Mouse (Mus musculus) left cerebral cortex, adult 2 months (tissue): ENCODE results near the gene 2410002F23Rik. TPM values are rescaled to one million over a fixed set of nuclear protein-coding genes. Genes with fewer than 3 reads are reported as not detected.
A peak's percentile ranks its signal among the peaks of the same experiment; 100 is the strongest.
"Not testable (repeated sequence)": the region's sequence is repeated elsewhere in the genome, so short reads cannot be mapped to it uniquely, and the experiment has no call there.

ENCODE experiments used
- DNase-seq, 2 experiments: peaks; one replicate each; pipeline ENCODE4 v3.0.0; 2021 to 2022; ENCODE audit warnings: low spot score in 2 of 2, mixed read lengths in 1 of 2; ENCODE audit errors: extremely low spot score in 1 of 2
- H3K27ac ChIP-seq: fragments of 200-600 bp; 2 replicates; pipeline ENCODE4 v1.8.1; 2022
- H3K4me3 ChIP-seq: fragments of 200-600 bp; 2 replicates; pipeline ENCODE4 v1.8.1; 2022
- CTCF ChIP-seq: fragments of 200-600 bp; IDR thresholded peaks from 2 replicates; pipeline ENCODE4 v1.8.1; 2022; ENCODE audit warnings: antibody characterized with exemption, mild to moderate bottlenecking, moderate library complexity
- intact Hi-C: fragments of 180-260 bp; cut with DNase I; formaldehyde crosslinking; loops from one replicate; pipeline ENCODE4 v1.15.1; 2025
- long read RNA-seq, 2 experiments: library from polyadenylated mRNA; stranded (forward); transcript quantifications; one replicate each; pipeline ENCODE4 v2.0.0; 2021; ENCODE audit warnings: borderline mapping rate in 2 of 2
- total RNA-seq, 2 experiments: library from RNA; stranded (reverse); gene quantifications; 2 replicates each; pipeline ENCODE4 v1.2.3; 2021

The 2410002F23Rik gene
- 10 to 100 TPM; 70.1 to 80.9 TPM for total RNA-seq
- long read RNA-seq, experiment 1, full-length matches to known transcripts, result 66 of 83 reads
- long read RNA-seq, experiment 1, partial matches to known transcripts, result 4 of 83 reads
- long read RNA-seq, experiment 1, other reads (novel, unspliced or antisense), result 13 of 83 reads
- long read RNA-seq, experiment 2, full-length matches to known transcripts, result 28 of 44 reads
- long read RNA-seq, experiment 2, partial matches to known transcripts, result 5 of 44 reads
- long read RNA-seq, experiment 2, other reads (novel, unspliced or antisense), result 11 of 44 reads

- DNase-seq, result peak; percentile 90
- H3K27ac ChIP-seq, result peak within 1 kb of the TSS; percentile 96
- H3K4me3 ChIP-seq, result peak within 1 kb of the TSS; percentile 71
- intact Hi-C loops, result no loop called here
- no peak; the same call in 1 of the 2 replicates for TF ChIP-seq CTCF
Observed at GRCm38 (mm10) chr7:44246055-44246983, at the start of gene 2410002F23Rik, which contains the start of gene 1700028J19Rik. Gene 2410002F23Rik, plus strand, starts transcription at chr7:44246722. Gene 1700028J19Rik, minus strand, starts transcription at chr7:44246695.

DNA sequence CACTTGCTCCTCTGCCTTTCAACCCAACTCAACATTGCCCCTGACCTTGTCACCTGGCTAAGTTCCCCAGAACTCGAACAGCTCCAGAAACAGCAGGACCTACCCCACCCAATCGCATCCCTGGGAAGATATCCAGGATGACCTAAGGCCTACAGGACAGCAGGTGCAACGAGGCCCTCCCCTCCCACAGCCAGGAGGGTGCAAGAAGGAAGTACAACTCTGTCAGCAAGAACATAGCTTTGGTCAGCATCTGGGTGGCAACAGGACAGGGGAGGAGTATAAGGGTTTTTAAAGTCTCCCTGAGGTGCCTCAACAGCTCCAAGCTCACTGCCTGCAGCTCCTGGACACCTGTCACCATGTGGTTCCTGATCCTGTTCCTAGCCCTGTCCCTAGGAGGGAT is 48.6 kb upstream of the 2410002F23Rik start, which contains the start of gene Klk1b3:
Gene Klk1b3 (plus strand): TSS at position 301 of the 400 bp plus-strand sequence.
- intact Hi-C loops, result no loop called here
- DNase-seq, result no peak
- Histone ChIP-seq H3K4me3 (no peak within 1 kb of the TSS), H3K27ac (no peak within 1 kb of the TSS)
- no peak for TF ChIP-seq CTCF

DNA sequence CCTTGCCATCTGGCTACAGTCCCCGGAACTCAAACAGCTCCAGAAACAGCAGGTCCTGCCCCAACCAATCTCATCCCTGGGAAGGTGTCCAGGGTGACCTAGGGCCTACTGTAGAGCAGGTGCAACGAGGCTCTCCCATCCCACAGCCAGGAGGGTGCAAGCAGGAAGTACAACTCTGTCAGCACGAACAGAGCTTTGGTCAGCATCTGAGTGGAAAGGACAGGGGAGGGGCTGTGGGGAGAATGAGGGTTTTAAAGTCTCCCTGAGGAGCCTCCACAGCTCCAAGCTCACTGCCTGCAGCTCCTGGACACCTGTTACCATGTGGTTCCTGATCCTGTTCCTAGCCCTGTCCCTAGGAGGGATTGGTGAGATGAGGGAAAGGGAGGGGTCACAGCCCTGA is 39.4 kb upstream of the 2410002F23Rik start, which contains the start of gene Klk1b4:
Gene Klk1b4 (plus strand): TSS at position 301 of the 400 bp plus-strand sequence.
- H3K4me3 ChIP-seq, intact Hi-C loops, DNase-seq, H3K27ac ChIP-seq: not testable (repeated sequence)

GRCm38 (mm10) chr7:44208307-44208706 is 38.2 kb upstream of the 2410002F23Rik start:
- intact Hi-C loops, result no loop called here
- DNase-seq, result no peak
- no peak overlapping the region for H3K27ac ChIP-seq
- no peak overlapping the region for H3K4me3 ChIP-seq
- no peak for TF ChIP-seq CTCF

DNA sequence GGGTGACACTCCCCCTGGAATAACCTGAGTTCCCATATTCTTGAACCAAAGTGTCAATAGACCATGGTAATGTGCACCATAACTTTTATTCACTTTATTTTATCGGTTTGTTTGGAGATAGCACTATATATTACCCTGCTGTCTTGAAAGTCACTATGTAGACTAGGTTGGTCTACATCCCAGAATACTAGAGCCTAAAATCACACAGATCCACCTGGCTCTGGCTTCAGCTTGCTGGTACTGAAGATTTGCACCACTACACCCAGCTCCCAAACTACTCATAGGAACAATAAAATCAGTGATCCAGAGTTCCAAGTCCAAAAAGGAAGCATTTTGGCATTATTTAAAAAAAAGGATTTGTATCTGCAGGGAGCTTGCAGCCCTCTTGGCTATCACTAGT is 30.9 kb upstream of the 2410002F23Rik start, which contains the start of gene Klk1b5:
Gene Klk1b5 (plus strand): TSS at position 301 of the 400 bp plus-strand sequence.
- Histone ChIP-seq H3K27ac (no peak within 1 kb of the TSS), H3K4me3 (no peak within 1 kb of the TSS)
- intact Hi-C loops, result loop anchor here (5.0 kb wide), 1 partner anchor 283 kb away; the partner anchor contains the start of gene Klk15
- no peak for DNase-seq
- no peak for TF ChIP-seq CTCF

- H3K27ac ChIP-seq, DNase-seq, intact Hi-C loops, H3K4me3 ChIP-seq: not testable (repeated sequence)
Observed at GRCm38 (mm10) chr7:44221601-44222000, 24.9 kb upstream of the 2410002F23Rik start.

GRCm38 (mm10) chr7:44222335-44222734 is 24.2 kb upstream of the 2410002F23Rik start:
- intact Hi-C loops, H3K27ac ChIP-seq, H3K4me3 ChIP-seq, DNase-seq: not testable (repeated sequence)

DNA sequence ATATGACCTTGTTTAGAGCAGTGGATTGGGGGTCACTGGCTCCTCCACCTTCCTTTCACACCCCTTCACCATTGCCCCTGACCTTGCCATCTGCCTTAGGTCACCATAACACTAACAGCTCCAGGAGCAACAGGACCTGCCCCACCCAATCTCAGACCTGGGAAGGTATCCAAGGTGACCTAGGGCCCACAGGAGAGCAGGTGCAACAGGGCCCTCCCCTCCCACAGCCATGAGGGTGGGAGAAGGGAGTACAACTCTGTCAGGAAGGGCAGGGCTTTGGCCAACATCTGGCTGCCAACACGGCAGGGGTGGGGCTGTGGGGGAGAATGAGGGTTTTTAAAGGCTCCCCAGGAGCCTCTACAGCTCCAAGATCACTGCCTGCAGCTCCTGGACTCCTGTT is 21.4 kb upstream of the 2410002F23Rik start, which contains the start of gene Klk1:
Gene Klk1 (plus strand): TSS at position 285 of the 400 bp plus-strand sequence.
- intact Hi-C loops, result no loop called here

GRCm38 (mm10) chr7:44235909-44236308 is 10.6 kb upstream of the 2410002F23Rik start, which contains the start of gene Gm36864:
Gene Gm36864, plus strand, starts transcription at chr7:44236177.
- H3K27ac ChIP-seq, result no peak within 1 kb of the TSS
- intact Hi-C loops, result no loop called here
- TF ChIP-seq CTCF, result no peak
- DNase-seq, result no peak
- no peak within 1 kb of the TSS for H3K4me3 ChIP-seq

More for the DNA sequence above, 21.4 kb upstream of the 2410002F23Rik start, which contains the start of gene Klk1:
- DNase-seq, result no peak
- TF ChIP-seq CTCF, result no peak
- Histone ChIP-seq H3K27ac (no peak within 1 kb of the TSS), H3K4me3 (no peak within 1 kb of the TSS)

DNA sequence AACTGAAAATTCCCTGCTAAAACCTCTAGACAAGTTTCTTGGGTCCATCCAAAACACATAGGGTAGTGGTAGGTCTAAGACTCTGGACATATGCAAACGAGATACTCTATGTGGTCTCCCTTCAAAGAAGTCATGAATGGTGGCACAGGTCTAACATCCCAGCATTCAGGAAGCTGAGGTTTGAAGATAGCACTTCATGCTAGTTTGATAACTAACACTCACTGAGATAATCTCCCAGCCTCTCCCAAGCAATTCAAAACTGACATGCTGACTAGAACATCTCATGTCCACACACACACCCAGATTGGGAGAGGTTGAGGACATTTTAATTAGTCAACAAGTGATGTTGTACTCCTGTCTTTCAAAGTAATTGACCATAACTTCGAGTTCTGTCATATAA is 6.6 kb upstream of the 2410002F23Rik start:
- TF ChIP-seq CTCF, result no peak
- DNase-seq, result no peak
- Histone ChIP-seq H3K27ac (no peak overlapping the region), H3K4me3 (no peak overlapping the region)
- intact Hi-C loops, result no loop called here

DNA sequence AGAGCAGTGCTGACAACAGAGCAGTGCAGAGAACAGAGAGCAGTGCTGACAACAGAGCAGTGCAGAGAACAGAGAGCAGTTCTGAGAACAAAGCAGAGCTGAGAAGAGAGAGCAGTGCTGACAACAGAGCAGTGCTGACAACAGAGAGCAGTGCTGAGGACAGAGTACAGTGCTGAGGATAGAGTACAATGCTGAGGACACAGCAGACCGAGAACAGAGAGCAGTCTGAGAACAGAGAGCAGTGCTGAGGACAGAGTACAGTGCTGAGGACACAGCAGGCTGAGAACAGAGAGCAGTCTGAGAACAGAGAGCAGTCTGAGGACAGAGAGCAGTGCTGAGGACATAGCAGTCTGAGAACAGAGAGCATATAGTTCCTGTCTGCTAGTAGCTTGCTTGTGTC is 5.8 kb upstream of the 2410002F23Rik start:
- Histone ChIP-seq H3K27ac (no peak overlapping the region), H3K4me3 (no peak overlapping the region)
- TF ChIP-seq CTCF, result no peak
- DNase-seq, result no peak
- intact Hi-C loops, result no loop called here

GRCm38 (mm10) chr7:44241163-44241562 is 5.4 kb upstream of the 2410002F23Rik start:
- Histone ChIP-seq H3K27ac (no peak overlapping the region), H3K4me3 (no peak overlapping the region)
- no peak for DNase-seq
- intact Hi-C loops, result no loop called here
- peak; percentile 31 for TF ChIP-seq CTCF
